Mouse (Mus musculus) limb, embryonic 13.5 days (tissue): Measurements from ENCODE around the gene Vax2. TPM values are rescaled to one million over a fixed set of nuclear protein-coding genes. Genes with fewer than 3 reads are reported as not detected.

Experiments
- ATAC-seq: fragments of 200-750 bp; cut with Nextera tagmentation; 2 replicates; pipeline ENCODE4 v1.8.0; 2017; ENCODE audit warnings: low read depth, moderate number of reproducible peaks, moderate TSS enrichment; ENCODE audit not compliant: low FRiP score
- H3K27ac ChIP-seq: fragments of 300-500 bp; sonication (generic); 2 replicates; pipeline ENCODE4 v1.5.1; 2015; ENCODE audit warnings: inconsistent platforms, mild to moderate bottlenecking, moderate library complexity
- H3K27me3 ChIP-seq: fragments of 300-500 bp; sonication (generic); 2 replicates; pipeline ENCODE4 v1.6.1; 2015; ENCODE audit warnings: mild to moderate bottlenecking, inconsistent platforms
- H3K36me3 ChIP-seq: fragments of 300-500 bp; sonication (generic); 2 replicates; pipeline ENCODE4 v1.6.1; 2015; ENCODE audit warnings: inconsistent platforms, mild to moderate bottlenecking, moderate library complexity
- H3K4me1 ChIP-seq: fragments of 300-500 bp; sonication (generic); 2 replicates; pipeline ENCODE4 v1.6.1; 2015; ENCODE audit warnings: inconsistent platforms
- H3K4me2 ChIP-seq: fragments of 300-500 bp; sonication (generic); replicated peaks from 2 replicates; pipeline ENCODE4 v1.6.1; 2015; ENCODE audit warnings: inconsistent platforms, mild to moderate bottlenecking, moderate library complexity
- H3K4me3 ChIP-seq: fragments of 300-500 bp; sonication (generic); 2 replicates; pipeline ENCODE4 v1.5.1; 2015; ENCODE audit warnings: moderate library complexity, mild to moderate bottlenecking, inconsistent platforms
- H3K9ac ChIP-seq: fragments of 300-500 bp; sonication (generic); 2 replicates; pipeline ENCODE4 v1.6.1; 2015; ENCODE audit warnings: mild to moderate bottlenecking, inconsistent platforms
- H3K9me3 ChIP-seq: fragments of 300-500 bp; sonication (generic); 2 replicates; pipeline ENCODE4 v1.6.1; 2016; ENCODE audit warnings: inconsistent platforms
- WGBS: fragments of 180-500 bp; shearing (Covaris S2); methylation state at CpG from one replicate; pipeline ENCODE4 v1.1.7; 2015; 5-methylcytosine and 5-hydroxymethylcytosine counted together
- polyA plus RNA-seq: library from polyadenylated mRNA; unstranded; fragments of >200 nt; fragmentation: Nextera tagmentation; extraction: Ambion mirVana; gene quantifications from 2 replicates; pipeline ENCODE4 v1.2.1, GENCODE M21; 2015

Vax2 gene
- polyA plus RNA-seq, 1 experiment from 2014 or later, result 1.4 TPM

GRCm38 (mm10) chr6:83743212-83743611 lies 32.1 kb downstream of the Vax2 start:
- H3K4me1 ChIP-seq, result peaks cover 7% of the 10 kb centered on the region; the same call in 1 of the 2 replicates
- peaks cover 6% of the 10 kb centered on the region for H3K9me3 ChIP-seq
- H3K27ac ChIP-seq, result no peak overlapping the region
- no peak overlapping the region for H3K4me3 ChIP-seq
- H3K9ac ChIP-seq, result no peak overlapping the region
- peaks cover 24% of the 10 kb centered on the region for H3K27me3 ChIP-seq
- 62% methylated on average over 5 of the region's 5 CpGs for WGBS
- no peak overlapping the region for H3K4me2 ChIP-seq
- no peaks in the 10 kb centered on the region for H3K36me3 ChIP-seq
- no peak for ATAC-seq

GRCm38 (mm10) chr6:83744126-83744525 lies 33.1 kb downstream of the Vax2 start:
- ATAC-seq, result no peak
- Histone ChIP-seq H3K4me3 (no peak overlapping the region), H3K27ac (no peak overlapping the region)

GRCm38 (mm10) chr6:83744557-83744956 lies 33.5 kb downstream of the Vax2 start:
- H3K27me3 ChIP-seq, result peaks cover 27% of the 10 kb centered on the region
- no peak overlapping the region for H3K27ac ChIP-seq
- no peaks in the 10 kb centered on the region for H3K36me3 ChIP-seq
- no peak overlapping the region for H3K9ac ChIP-seq
- H3K4me3 ChIP-seq, result no peak overlapping the region
- H3K9me3 ChIP-seq, result peaks cover 6% of the 10 kb centered on the region
- 67% methylated on average over 5 of the region's 5 CpGs for WGBS
- ATAC-seq, result no peak
- no peaks in the 10 kb centered on the region; the same call in 1 of the 2 replicates for H3K4me1 ChIP-seq
- no peak overlapping the region for H3K4me2 ChIP-seq

More at GRCm38 (mm10) chr6:83744126-83744525, 33.1 kb downstream of the Vax2 start:
- peaks cover 6% of the 10 kb centered on the region for H3K9me3 ChIP-seq
- no peaks in the 10 kb centered on the region; the same call in 1 of the 2 replicates for H3K4me1 ChIP-seq
- peaks cover 25% of the 10 kb centered on the region for H3K27me3 ChIP-seq
- 67% methylated on average over 5 of the region's 5 CpGs for WGBS
- H3K36me3 ChIP-seq, result no peaks in the 10 kb centered on the region
- H3K4me2 ChIP-seq, result no peak overlapping the region
- no peak overlapping the region for H3K9ac ChIP-seq

DNA sequence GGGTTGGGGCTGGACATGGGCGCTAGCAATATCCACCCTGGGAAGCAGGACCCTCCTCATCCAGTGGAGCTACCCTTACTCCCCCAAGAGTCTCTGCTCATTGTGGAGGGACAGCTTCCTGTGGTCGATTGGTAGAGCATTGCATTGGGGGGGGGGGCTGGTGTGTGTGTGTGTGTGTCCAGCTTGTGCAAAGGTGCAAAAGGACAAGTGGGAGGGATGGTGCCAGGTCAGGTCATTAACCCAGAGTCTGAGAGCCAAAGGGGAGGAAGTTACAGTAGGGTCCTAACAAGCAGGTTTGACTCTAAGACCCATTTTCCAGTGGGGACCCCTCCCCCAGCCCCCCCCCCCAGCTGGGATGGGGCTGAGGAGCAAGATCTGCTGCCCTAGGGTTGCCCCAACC lies 34.4 kb downstream of the Vax2 start:
- Histone ChIP-seq H3K4me2 (no peak overlapping the region), H3K36me3 (no peaks in the 10 kb centered on the region), H3K4me3 (no peak overlapping the region), H3K9ac (no peak overlapping the region), H3K27me3 (peaks cover 27% of the 10 kb centered on the region), H3K4me1 (peaks cover 5% of the 10 kb centered on the region; the same call in 1 of the 2 replicates), H3K27ac (no peak overlapping the region), H3K9me3 (peaks cover 6% of the 10 kb centered on the region)
- 0 out of 2 replicates have a peak, but pooled peaks have one; percentile 2 for ATAC-seq
- WGBS, result 59% methylated on average over 2 of the region's 2 CpGs

GRCm38 (mm10) chr6:83749286-83749685 lies 38.2 kb downstream of the Vax2 start:
- Histone ChIP-seq H3K36me3 (no peaks in the 10 kb centered on the region), H3K4me2 (no peak overlapping the region), H3K4me1 (peaks cover 5% of the 10 kb centered on the region; the same call in 1 of the 2 replicates), H3K9ac (no peak overlapping the region), H3K4me3 (no peak overlapping the region), H3K9me3 (no peaks in the 10 kb centered on the region), H3K27ac (no peak overlapping the region), H3K27me3 (peaks cover 40% of the 10 kb centered on the region)
- WGBS, result 37% methylated on average over 3 of the region's 3 CpGs
- ATAC-seq, result no peak

DNA sequence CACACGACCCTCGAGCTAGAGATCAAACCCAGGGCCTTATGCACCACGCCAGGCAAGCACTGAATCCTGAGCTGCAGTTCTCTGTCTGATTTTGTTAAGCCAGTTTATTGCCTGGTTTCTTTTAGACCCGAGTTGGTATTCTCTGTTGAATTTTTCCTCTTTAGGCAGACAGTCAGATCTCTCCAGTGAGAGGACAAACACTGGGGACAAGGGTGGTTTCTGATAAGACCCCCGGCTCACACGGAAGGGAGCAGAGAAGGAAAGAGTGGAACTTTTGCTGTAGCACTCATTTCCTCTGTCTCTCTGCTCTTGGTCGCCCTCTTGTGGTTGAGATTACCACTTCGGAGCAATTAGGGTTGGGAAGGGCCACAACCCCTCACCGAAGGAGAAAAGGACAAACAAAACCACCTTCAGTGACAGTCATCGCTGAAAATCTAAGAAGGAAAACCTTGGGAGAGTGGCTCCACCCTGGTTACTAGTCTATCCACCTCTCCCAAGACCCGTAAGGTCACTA lies 39.2 kb downstream of the Vax2 start:
- Histone ChIP-seq H3K27ac (no peak overlapping the region), H3K4me2 (0 out of 2 replicates have a peak overlapping the region, but pooled peaks have one; percentile 3), H3K4me1 (0 out of 2 replicates have a peak, but pooled peaks cover 5% of the 10 kb centered on the region), H3K9me3 (no peaks in the 10 kb centered on the region), H3K36me3 (no peaks in the 10 kb centered on the region), H3K9ac (0 out of 2 replicates have a peak overlapping the region, but pooled peaks have one; percentile 2), H3K27me3 (peaks cover 50% of the 10 kb centered on the region), H3K4me3 (no peak overlapping the region)
- ATAC-seq, result no peak
- 9% methylated on average over 11 of the region's 11 CpGs for WGBS

GRCm38 (mm10) chr6:83756051-83756450 lies 45.0 kb downstream of the Vax2 start:
- H3K36me3 ChIP-seq, result no peaks in the 10 kb centered on the region
- H3K9me3 ChIP-seq, result no peaks in the 10 kb centered on the region
- H3K4me2 ChIP-seq, result no peak overlapping the region
- H3K4me1 ChIP-seq, result peaks cover 5% of the 10 kb centered on the region; the same call in 1 of the 2 replicates
- no peak overlapping the region for H3K27ac ChIP-seq
- no peak overlapping the region for H3K4me3 ChIP-seq
- H3K9ac ChIP-seq, result no peak overlapping the region
- H3K27me3 ChIP-seq, result peaks cover 90% of the 10 kb centered on the region
- no peak for ATAC-seq
- 73% methylated on average over 9 of the region's 9 CpGs for WGBS

GRCm38 (mm10) chr6:83762344-83762743 lies 51.3 kb downstream of the Vax2 start, which contains the start of gene Ankrd53:
Gene Ankrd53 (plus strand): TSS chr6:83762644.
- peaks cover 14% of the 10 kb centered on the region for H3K4me1 ChIP-seq
- H3K9me3 ChIP-seq, result no peaks in the 10 kb centered on the region
- no peaks in the 10 kb centered on the region for H3K36me3 ChIP-seq
- peak within 1 kb of the TSS; percentile 40; the same call in 1 of the 2 replicates for H3K9ac ChIP-seq
- peak within 1 kb of the TSS; percentile 41 for H3K4me3 ChIP-seq
- H3K4me2 ChIP-seq, result peak within 1 kb of the TSS; percentile 70
- WGBS, result 23% methylated on average over 6 of the region's 6 CpGs
- peaks cover 73% of the 10 kb centered on the region for H3K27me3 ChIP-seq
- ATAC-seq, result no peak
- no peak within 1 kb of the TSS for H3K27ac ChIP-seq

DNA sequence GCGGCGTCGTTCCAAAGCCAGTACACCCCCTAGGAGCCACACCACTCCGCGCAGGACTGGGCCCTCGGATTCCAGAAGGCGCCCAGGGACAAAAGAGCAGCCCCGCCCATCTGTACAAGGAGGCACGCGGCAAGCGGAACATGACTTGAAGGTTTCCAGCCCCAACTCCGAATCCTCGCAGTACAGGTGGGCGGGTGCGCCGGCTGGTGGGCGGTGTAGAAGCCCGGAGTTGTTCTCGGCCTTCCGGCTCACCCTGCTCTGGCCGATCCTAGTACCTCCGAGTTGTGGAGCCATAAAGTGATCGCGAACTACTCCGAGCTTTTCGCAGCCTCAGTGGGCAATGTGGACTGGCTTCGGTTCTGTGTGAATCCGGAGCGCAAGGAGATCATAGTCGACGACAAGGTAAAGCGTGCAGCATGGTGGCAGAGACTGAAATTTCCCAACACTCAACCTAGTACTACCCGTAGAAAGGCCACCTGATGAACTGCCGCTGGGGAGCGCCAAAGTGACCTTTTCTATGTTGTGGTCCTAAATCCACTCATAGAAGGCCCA lies 51.9 kb downstream of the Vax2 start:
- Histone ChIP-seq H3K4me1 (peaks cover 13% of the 10 kb centered on the region), H3K9ac (peak overlapping the region; percentile 40; the same call in 1 of the 2 replicates), H3K4me3 (peak overlapping the region; percentile 41), H3K36me3 (peaks cover 2% of the 10 kb centered on the region; the same call in 1 of the 2 replicates), H3K27me3 (peaks cover 67% of the 10 kb centered on the region), H3K4me2 (peak overlapping the region; percentile 70), H3K27ac (no peak overlapping the region), H3K9me3 (no peaks in the 10 kb centered on the region)
- ATAC-seq, result peak; percentile 79
- 1% methylated on average over 35 of the region's 35 CpGs for WGBS

DNA sequence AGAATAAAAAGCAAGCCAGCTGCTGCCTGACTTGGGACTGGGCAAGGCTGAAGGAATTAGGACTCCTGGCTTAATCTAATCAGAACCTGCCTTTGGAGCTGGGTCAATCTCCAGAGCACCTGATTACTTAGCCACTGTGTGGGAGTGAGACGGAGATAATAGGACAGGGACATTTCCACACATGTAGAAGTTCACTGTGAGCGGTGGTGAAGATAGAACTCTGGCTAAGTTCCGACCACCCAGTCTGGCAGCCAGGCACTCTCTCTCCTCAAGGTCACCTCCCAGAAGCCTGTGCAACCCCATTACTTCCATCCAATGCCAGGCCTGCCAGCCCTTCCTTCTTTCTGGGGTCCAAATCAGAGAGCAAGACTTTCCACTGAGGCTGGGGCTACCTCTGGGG lies 55.9 kb downstream of the Vax2 start:
- Histone ChIP-seq H3K36me3 (peaks cover 39% of the 10 kb centered on the region), H3K4me1 (peaks cover 9% of the 10 kb centered on the region), H3K4me3 (no peak overlapping the region), H3K27me3 (peaks cover 33% of the 10 kb centered on the region), H3K27ac (no peak overlapping the region), H3K4me2 (no peak overlapping the region), H3K9ac (no peak overlapping the region), H3K9me3 (no peaks in the 10 kb centered on the region)
- 87% methylated on average over 3 of the region's 3 CpGs for WGBS
- no peak for ATAC-seq

DNA sequence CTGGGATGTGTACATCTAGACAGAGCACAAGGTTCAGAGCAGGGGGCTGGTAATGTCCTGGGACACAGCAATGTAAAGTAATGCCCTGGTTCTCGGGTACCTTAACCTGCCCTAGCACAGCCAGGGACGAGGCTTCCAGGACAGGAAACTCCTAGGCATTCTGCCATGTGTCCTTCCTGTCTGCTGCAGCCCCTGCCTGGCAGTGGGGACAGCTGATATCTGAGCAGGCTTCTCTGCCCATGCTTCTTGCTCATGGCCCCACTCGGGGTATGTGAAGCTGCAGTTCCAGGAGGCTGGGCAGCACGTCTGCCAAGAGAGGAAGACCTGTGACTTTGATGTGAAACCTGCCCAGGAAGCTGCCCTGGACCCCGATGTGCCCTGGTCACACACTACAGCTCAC lies 57.4 kb downstream of the Vax2 start:
- 82% methylated on average over 5 of the region's 5 CpGs for WGBS

DNA sequence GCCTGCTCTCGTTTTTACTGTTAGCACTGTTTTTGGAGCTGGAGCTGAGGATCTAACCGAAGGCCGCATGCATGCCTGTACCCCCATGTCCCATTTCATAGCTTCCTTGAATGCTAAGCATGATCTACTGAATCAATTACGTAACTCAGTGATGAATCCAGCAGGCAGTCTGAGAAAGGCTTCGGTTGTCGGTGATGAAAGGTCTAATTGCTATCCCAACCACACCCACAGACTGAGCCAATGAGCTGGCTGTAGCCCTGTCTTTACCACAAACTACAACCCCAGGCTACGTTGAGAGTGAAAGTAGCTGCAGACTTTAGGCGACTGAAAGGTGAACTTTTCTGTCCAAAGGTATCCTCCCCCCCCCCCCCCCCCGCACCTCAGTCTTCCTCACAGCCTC lies 63.1 kb downstream of the Vax2 start:
- Histone ChIP-seq H3K27me3 (no peaks in the 10 kb centered on the region), H3K4me1 (peaks cover 18% of the 10 kb centered on the region), H3K9me3 (no peaks in the 10 kb centered on the region), H3K36me3 (peaks cover 44% of the 10 kb centered on the region), H3K9ac (peak overlapping the region; percentile 97; the same call in 1 of the 2 replicates), H3K4me2 (peak overlapping the region; percentile 88), H3K4me3 (peak overlapping the region; percentile 94), H3K27ac (no peak overlapping the region)
- ATAC-seq, result no peak
- 56% methylated on average over 8 of the region's 9 CpGs for WGBS

More for the DNA sequence above, 57.4 kb downstream of the Vax2 start:
- no peak for ATAC-seq
- Histone ChIP-seq H3K4me3 (no peak overlapping the region), H3K4me2 (no peak overlapping the region), H3K27ac (no peak overlapping the region), H3K4me1 (peaks cover 2% of the 10 kb centered on the region; the same call in 1 of the 2 replicates), H3K27me3 (peaks cover 18% of the 10 kb centered on the region), H3K36me3 (peaks cover 54% of the 10 kb centered on the region), H3K9me3 (no peaks in the 10 kb centered on the region), H3K9ac (no peak overlapping the region)
